Mouse (Mus musculus) T-helper 1 cell (primary cell): ENCODE measurements around the gene Snx11.
"Not testable (repeated sequence)": the region's sequence is repeated elsewhere in the genome, so short reads cannot be mapped to it uniquely, and the experiment has no call there.

ENCODE experiments used
- in situ Hi-C: fragments of 300-600 bp; cut with MboI, MseI; formaldehyde crosslinking; loops from one replicate; pipeline ENCODE4 v1.15.1; 2025; ENCODE audit warnings: high pct_unique_total_duplicates

Snx11 gene

DNA sequence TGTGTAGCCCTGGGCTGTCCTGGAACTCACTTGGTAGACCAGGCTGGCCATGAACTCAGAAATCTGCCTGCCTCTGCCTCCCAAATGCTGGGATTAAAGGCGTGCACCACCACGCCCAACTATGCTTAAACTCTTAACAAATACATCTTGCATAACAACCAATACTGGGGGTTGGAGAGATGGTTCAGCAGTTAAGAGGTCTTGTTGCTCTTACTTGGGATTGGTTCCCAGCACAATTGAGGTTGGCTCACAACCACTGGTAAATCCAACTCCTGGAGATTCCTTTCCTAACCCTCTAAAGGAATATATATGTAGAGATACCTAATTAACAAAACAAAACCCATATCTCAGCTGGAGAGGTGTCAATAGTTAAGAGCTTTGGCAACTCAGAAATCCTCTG is 18.7 kb upstream of the Snx11 start:
- in situ Hi-C loops, result no loop called here

DNA sequence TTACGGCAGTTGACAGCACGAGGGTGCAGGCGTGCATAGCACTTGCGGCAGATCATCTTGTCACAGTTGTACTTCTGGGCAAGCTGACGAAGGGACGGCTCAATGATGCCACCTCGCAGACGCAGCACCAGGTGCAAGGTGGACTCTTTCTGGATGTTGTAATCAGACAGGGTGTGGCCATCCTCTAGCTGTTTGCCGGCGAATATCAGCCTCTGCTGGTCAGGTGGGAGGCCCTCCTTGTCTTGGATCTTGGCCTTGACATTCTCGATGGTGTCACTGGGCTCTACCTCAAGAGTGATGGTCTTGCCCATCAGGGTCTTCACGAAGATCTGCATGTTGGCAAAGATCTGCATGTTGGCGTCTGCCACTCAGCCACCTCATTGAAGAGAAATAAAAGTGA is 18.1 kb upstream of the Snx11 start:
- in situ Hi-C loops, result no loop called here

GRCm38 (mm10) chr11:96790681-96791080 is 13.3 kb upstream of the Snx11 start:
- in situ Hi-C loops, result no loop called here

GRCm38 (mm10) chr11:96789990-96790389 is 12.6 kb upstream of the Snx11 start:
- in situ Hi-C loops, result no loop called here

GRCm38 (mm10) chr11:96788871-96789795 is 11.8 kb upstream of the Snx11 start, which contains the start of gene Cbx1:
Cbx1 (plus strand) TSS chr11:96789127.
- in situ Hi-C loops, result no loop called here

GRCm38 (mm10) chr11:96786731-96787450 is 9.5 kb upstream of the Snx11 start:
- in situ Hi-C loops, result no loop called here

GRCm38 (mm10) chr11:96784847-96785246 is 7.5 kb upstream of the Snx11 start:
- in situ Hi-C loops, result not testable (repeated sequence)

- in situ Hi-C loops, result no loop called here
These were observed 4.1 kb upstream of the Snx11 start for GRCm38 (mm10) chr11:96781425-96781824.

DNA sequence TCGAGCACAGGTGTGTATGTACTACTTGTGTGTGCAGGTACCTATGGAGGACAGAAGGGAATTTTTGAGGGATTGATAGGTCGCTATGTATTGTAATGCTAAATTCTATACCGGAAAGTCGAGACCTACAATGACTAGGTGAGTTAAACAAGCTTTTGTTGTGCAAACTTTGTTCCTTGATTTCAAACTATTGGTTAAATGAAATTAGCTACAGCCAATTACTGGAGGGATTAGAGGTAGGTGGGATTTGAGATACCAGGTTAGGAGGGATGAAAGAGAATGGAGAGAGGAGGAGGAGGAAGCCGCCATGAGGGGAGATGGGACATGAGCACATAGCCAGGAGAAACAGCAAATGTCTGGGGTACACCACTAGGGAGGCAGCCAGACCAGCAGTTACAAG is 2.9 kb upstream of the Snx11 start:
- in situ Hi-C loops, result no loop called here

DNA sequence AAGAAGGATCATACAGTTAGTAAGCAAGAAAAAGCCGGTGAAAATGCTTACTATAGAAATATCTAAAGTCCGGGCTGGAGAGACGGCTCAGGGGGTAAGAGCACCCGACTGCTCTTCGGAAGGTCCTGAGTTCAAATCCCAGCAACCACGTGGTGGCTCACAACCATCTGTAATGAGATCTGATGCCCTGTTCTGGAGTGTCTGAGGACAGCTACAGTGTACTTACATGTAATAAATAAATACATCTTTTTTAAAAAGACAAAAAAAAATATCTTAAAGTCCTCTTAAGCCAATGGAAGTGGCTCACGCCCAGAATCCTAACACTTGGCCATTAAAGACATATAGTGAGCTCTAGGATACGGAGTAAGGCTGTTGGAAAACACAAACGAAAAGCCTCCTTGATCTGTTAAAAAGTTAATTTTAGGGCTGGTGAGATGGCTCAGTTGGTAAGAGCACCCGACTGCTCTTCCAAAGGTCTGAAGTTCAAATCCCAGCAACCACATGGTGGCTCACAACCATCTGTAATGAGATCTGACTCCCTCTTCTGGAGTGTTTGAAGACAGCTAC is 785 bp upstream of the Snx11 start:
- in situ Hi-C loops, result not testable (repeated sequence)

- in situ Hi-C loops, result no loop called here
These were observed 1.3 kb downstream of the Snx11 start for GRCm38 (mm10) chr11:96776068-96776467.

GRCm38 (mm10) chr11:96775665-96776064 is 1.7 kb downstream of the Snx11 start:
- in situ Hi-C loops, result no loop called here

GRCm38 (mm10) chr11:96775063-96775462 is 2.3 kb downstream of the Snx11 start:
- in situ Hi-C loops, result no loop called here

DNA sequence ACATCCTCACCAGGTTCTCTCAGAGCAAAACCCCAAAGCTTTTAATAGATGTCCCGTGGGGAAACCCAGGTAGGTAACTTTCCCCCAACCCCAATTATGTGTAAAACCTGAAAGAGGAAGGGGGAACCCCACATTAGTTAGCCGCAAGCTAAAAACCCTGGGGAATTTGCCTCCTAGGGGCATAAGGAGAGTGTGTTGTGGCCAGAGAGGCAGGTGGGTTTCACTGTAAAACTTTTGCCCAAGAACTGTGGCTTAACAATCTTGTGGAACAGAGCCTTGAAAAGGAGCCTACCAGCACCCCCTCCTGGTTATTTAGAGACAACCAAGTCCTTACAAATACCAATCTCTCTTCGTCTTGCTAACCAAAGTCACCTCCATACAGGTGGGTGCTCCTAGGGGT is 2.8 kb downstream of the Snx11 start:
- in situ Hi-C loops, result loop anchor here (5.0 kb wide), 1 partner anchor 88 kb away; no protein-coding TSS in a partner anchor

GRCm38 (mm10) chr11:96772413-96772812 is 4.9 kb downstream of the Snx11 start:
- in situ Hi-C loops, result loop anchor here (5.0 kb wide), 1 partner anchor 90 kb away; no protein-coding TSS in a partner anchor

DNA sequence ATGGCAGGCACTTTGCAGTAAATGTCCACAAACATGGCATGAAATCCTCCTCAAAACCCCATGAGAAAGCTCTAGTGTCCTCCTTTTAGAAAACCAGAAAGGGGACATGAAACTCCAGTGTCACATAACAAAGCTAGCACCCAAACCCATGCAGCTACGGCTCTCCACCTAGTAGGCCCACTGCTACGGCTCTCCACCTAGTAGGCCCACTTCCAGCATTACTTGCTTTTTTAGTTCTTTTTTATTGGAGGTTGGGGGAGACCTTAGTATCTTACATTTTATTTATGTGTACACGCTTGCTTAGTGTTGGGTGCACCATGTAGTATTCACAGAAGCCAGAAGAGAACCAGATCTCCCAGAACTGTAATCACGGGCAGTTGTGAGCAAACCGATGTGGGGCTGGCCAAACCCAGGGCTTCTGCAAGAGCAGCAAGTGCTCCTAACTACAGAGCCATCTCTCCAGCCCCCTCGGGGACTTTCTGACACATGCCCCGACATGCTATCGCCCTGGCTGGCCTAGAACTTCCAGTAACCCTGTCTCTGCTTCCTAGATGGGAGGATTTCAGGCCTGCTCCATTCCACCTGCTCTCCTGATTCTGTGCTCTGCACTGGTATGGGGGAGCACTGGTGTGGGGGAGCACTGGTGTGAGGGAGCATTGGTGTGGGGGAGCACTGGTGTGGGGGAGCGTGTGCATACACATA is 5.9 kb downstream of the Snx11 start:
- in situ Hi-C loops, result loop anchor here (5.0 kb wide), 1 partner anchor 91 kb away; no protein-coding TSS in a partner anchor

DNA sequence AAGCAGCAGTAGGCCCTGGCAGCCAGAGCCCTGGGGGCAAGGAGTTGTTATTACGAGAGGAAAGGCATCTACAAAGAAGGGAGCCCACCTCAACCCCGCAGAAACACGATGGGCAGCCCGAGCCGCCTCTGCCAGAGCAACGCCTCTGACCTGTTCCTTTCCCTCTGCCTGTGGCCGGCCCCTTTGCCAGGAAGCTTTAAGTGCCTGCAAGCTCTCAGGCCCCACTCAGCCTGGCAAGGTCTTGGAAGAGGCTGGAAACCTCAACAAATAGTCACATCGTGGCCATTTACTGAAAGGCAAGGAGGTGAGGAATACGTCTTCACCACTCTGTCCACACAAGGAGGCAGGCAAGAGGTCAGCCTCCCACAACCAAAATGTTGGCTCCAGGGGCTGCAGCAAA is 9.1 kb downstream of the Snx11 start:
- in situ Hi-C loops, result no loop called here

- in situ Hi-C loops, result no loop called here
These were observed 10.3 kb downstream of the Snx11 start for GRCm38 (mm10) chr11:96767096-96767495.

- in situ Hi-C loops, result no loop called here
These were observed 10.8 kb downstream of the Snx11 start for GRCm38 (mm10) chr11:96766555-96766954.

- in situ Hi-C loops, result no loop called here
These were observed 11.7 kb downstream of the Snx11 start for GRCm38 (mm10) chr11:96765645-96766044.

DNA sequence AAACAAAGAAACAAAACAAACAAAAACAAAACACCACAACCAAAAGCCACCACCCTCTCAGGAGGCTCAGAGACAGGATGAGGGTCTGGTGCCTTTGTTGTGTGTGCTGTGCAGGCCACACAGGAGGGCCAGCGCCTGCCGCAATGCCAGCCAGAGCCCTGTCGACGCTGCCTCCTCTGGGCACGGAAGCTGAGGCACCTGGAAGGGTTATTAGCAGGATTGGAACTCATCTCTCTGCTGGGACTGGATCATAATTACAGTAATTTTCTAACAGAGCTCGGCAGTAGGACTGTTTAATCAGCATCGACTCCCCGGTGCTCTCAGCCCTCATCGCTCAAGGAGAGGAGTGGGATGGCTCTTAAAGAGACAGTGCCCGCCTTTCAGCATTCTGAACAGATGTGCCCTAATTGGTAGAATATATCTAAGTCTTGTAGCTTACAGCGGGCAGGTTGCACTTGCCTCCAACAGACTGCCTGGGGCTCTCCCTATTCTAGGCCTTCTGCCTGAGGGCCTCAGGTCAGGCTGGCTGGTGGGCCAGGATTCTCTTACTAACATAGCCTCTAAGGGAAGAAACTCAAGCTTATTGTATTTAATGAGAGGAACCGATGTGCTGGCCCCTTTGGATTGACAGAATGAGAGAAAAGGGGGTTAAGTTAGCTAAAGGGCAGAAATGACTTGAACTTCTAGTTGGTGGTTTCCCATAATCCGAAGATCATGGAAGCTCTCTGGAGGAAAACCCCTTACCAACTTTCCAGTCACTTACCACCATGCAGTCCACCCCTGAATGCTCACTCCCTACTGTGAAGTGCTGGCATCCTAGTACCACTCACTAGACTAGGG is 12.6 kb downstream of the Snx11 start:
- in situ Hi-C loops, result no loop called here
